Mouse (Mus musculus) testis, adult 2 months (tissue): Measurements from ENCODE around the gene Cbr2.

Experiments
- CTCF ChIP-seq: fragments of 200-500 bp; IDR thresholded peaks from 2 replicates; pipeline ENCODE4 v1.5.1; 2012; ENCODE audit warnings: low read depth, mild to moderate bottlenecking, inconsistent platforms, low read length, moderate library complexity; ENCODE audit not compliant: control insufficient read depth, insufficient read depth, insufficient replicate concordance
- POLR2A ChIP-seq: fragments of 200-500 bp; IDR thresholded peaks from 2 replicates; pipeline ENCODE4 v1.6.1; 2012; ENCODE audit warnings: low read depth, mild to moderate bottlenecking, inconsistent platforms, low read length, moderate library complexity; ENCODE audit not compliant: control insufficient read depth

DNA sequence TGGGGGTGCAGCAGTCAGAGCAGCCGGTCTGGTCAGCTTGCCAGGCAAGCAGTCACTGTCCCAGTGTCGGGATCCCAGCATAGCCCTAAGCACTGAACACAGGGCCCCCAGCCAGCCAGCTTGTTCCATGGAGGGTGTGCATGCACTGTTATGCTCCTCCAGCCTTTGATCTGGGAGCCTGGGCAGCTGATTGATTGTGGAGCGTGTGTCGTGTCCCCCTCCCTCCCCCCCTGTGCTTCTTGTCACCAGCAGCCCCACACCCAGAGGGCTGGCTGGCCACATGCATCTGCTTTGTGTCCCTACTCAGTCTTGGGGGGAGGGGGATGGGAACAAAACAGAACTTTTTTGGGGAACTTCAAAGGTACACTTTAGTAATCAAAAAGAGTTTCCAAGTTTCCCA lies 36.7 kb downstream of the Cbr2 start:
- TF ChIP-seq POLR2A (no peak), CTCF (no peak)
